Mouse (Mus musculus): ENCODE measurements at regions not wholly inside any gene's neighbourhood (a gene's known extent, or its start where the extent isn't known, plus 50 kb on each side); places are given as distances from the start of the nearest gene placed in this dataset.

DNA sequence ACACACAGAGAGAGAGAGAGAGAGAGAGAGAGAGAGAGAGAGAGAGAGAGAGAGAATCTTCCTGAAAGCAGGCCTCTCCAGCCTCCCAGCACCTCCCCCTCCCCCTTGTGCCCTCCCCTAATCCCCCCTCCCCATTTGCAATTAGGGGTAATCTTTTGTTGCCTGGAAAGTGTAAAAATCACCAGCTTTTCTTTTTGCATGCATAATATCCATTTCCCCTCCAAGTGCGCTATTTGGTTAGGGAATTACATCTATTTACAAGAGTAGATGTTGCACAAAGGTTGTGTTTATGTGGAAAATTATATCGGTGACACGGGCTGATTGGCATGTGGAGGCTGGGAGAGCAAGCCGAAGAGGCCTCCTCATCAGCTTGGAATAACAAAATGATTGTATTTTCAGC lies 135.4 kb upstream of the Gm12830 start:
- no peaks in the 10 kb centered on the region for H3K9me3 ChIP-seq (ENCODE audit: low read length)
- no peak overlapping the region for H3K4me2 ChIP-seq (replicated peaks; ENCODE audit: low read depth, low read length)
- H3K36me3 ChIP-seq (ENCODE audit: insufficient read depth, low read length) = no peaks in the 10 kb centered on the region
- H3K4me3 ChIP-seq (ENCODE audit: low read depth, low read length) = no peak overlapping the region
- ATAC-seq (no peak), DNase-seq (ENCODE audit: low spot score) (no peak)
- TF ChIP-seq EP300 (IDR thresholded peaks at IDR 0.05) = no peak
- no peak for TF ChIP-seq CTCF (IDR thresholded peaks at IDR 0.05)
- no peak overlapping the region for H3K9ac ChIP-seq (replicated peaks; ENCODE audit: low read depth)
- H3K27ac ChIP-seq (ENCODE audit: low read length) = no peak overlapping the region
- 60% methylated on average over 4 of the region's 4 CpGs for WGBS
- no peaks in the 10 kb centered on the region for H3K4me1 ChIP-seq (ENCODE audit: insufficient read depth, low read depth, low read length)
- H3K27me3 ChIP-seq (replicated peaks; ENCODE audit: insufficient read depth, low read length) = no peaks in the 10 kb centered on the region

DNA sequence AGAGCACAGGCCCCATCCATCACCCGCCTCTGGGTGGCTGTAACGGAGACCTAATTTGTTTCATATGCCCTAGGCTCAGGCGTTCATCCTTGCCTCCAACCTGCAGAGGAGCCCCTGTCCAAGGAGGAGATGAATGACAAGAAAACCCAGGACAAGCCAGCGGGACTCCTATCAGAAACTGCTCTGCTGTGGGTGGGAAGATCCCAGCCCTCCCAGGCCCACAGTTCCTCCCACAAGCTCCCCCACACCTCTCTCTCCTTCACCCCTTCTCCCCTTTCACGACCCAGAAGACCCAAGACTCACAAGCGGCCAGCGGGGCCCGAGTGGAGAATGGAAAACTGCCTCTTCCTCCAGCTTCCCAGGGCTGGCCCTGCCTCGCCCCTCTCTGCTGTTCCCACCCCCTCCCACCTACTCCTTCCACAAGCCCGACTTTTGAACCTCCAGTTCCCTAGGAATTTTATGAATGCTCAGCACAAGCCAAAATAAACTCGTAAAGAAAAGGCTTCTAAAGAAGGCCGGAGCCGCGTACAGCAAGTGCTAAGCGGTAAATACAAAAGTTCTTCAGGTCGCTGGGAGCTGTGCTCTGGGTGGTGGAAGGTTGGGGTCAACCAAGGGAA lies 133.1 kb upstream of the Gm12830 start:
- Histone ChIP-seq H3K4me2 (replicated peaks; ENCODE audit: low read depth, low read length) (0 out of 2 replicates have a peak overlapping the region, but pooled peaks have one; percentile 6), H3K36me3 (ENCODE audit: insufficient read depth, low read length) (no peaks in the 10 kb centered on the region), H3K27me3 (replicated peaks; ENCODE audit: insufficient read depth, low read length) (no peaks in the 10 kb centered on the region), H3K9me3 (ENCODE audit: low read length) (no peaks in the 10 kb centered on the region), H3K9ac (replicated peaks; ENCODE audit: low read depth) (no peak overlapping the region), H3K27ac (ENCODE audit: low read length) (no peak overlapping the region), H3K4me1 (ENCODE audit: insufficient read depth, low read depth, low read length) (no peaks in the 10 kb centered on the region), H3K4me3 (ENCODE audit: low read depth, low read length) (no peak overlapping the region)
- DNase-seq (ENCODE audit: low spot score) = peak; percentile 53
- 21% methylated on average over 15 of the region's 16 CpGs for WGBS
- TF ChIP-seq EP300 (IDR thresholded peaks at IDR 0.05) (no peak), CTCF (IDR thresholded peaks at IDR 0.05) (no peak)
- ATAC-seq = peak; percentile 44

DNA sequence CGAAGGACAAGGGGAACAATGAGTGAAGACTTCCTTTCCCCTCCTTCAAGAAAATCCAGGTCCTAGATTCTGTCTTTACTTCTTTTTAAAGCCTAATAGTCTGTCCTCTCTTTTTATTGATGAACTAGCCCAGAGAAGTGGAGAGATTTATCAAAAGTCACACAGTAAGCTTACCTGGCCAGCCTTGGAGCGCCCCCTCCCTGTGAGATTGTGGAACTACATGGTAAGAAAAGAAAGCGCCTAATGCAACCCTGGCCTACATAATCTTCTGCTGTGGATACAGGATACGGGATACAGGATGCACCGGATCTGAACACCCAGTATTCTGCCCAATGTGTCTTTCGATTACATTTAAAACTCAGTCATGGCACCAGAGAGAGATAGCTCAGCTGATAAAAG lies 132.6 kb upstream of the Gm12830 start:
- Histone ChIP-seq H3K9ac (replicated peaks; ENCODE audit: low read depth) (no peak overlapping the region), H3K27ac (ENCODE audit: low read length) (no peak overlapping the region), H3K9me3 (ENCODE audit: low read length) (no peaks in the 10 kb centered on the region), H3K27me3 (replicated peaks; ENCODE audit: insufficient read depth, low read length) (no peaks in the 10 kb centered on the region), H3K4me3 (ENCODE audit: low read depth, low read length) (no peak overlapping the region), H3K4me2 (replicated peaks; ENCODE audit: low read depth, low read length) (no peak overlapping the region), H3K4me1 (ENCODE audit: insufficient read depth, low read depth, low read length) (no peaks in the 10 kb centered on the region), H3K36me3 (ENCODE audit: insufficient read depth, low read length) (no peaks in the 10 kb centered on the region)
- DNase-seq (ENCODE audit: low spot score) = no peak
- no peak for ATAC-seq
- WGBS = 61% methylated on average over 6 of the region's 6 CpGs
- no peak for TF ChIP-seq EP300 (IDR thresholded peaks at IDR 0.05)
- TF ChIP-seq CTCF (IDR thresholded peaks at IDR 0.05) = peak; percentile 59

DNA sequence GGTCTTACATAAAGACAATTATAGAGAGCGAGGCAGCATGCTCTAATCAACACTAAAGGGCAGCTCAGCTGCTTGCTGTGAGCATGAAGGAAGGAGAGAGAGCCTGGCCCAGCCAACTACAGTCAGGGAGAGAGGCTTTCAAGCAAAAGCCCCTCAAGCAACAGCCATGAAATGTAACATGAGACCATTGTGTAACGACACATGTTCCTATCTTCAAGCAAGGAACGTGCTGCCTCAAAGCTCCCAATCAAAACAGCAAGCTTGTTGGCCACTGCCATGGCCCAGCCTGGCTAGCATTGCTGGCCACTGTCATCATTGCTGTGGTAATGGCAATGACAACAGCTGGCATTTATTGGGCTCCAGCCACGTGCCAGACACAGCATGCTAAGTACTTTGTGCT lies 115.9 kb upstream of the Gm12830 start:
- no peak for ATAC-seq
- 48% methylated on average over 4 of the region's 4 CpGs for WGBS
- H3K9me3 ChIP-seq (ENCODE audit: low read length) = no peaks in the 10 kb centered on the region

DNA sequence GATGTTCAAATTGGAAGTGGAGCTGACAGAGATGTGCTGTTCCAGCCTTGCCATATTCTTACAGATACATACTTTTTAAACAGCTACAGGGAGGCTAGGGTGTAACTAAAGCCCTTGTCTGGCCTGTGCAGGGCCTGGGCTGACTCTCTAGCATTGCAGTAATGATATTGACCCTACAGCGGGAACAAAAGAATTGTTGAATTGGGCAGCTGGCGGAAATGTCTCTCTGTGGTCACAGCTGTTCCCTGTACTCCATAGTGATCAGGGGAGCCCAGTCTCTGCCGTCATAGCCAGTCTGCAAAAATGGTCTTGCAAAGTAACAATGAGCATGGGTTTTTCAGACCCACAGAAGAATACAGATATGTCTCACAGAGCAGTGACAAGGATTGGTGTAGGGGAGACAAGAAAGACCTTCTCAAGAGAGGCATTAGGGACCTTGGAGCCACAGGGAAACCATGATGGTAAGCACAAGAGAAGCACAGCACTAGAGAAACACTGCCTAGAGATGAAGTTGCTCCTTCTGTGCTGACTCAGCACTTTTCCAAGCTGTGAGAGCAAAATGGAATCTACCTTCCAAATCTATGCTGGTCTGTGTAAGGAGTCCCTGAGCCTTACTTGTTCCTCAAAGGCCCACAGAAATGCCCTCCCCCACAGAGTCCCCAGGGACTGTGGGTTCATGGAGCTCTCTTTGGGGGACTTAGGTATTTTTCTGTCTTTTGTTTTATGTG lies 111.2 kb upstream of the Gm12830 start:
- Histone ChIP-seq H3K4me2 (replicated peaks; ENCODE audit: low read depth, low read length) (no peak overlapping the region), H3K4me3 (ENCODE audit: low read depth, low read length) (no peak overlapping the region), H3K4me1 (ENCODE audit: insufficient read depth, low read depth, low read length) (no peaks in the 10 kb centered on the region), H3K9me3 (ENCODE audit: low read length) (no peaks in the 10 kb centered on the region), H3K36me3 (ENCODE audit: insufficient read depth, low read length) (no peaks in the 10 kb centered on the region), H3K27me3 (replicated peaks; ENCODE audit: insufficient read depth, low read length) (no peaks in the 10 kb centered on the region), H3K9ac (replicated peaks; ENCODE audit: low read depth) (no peak overlapping the region), H3K27ac (ENCODE audit: low read length) (no peak overlapping the region)
- WGBS = 90% methylated on average over 3 of the region's 3 CpGs
- TF ChIP-seq EP300 (IDR thresholded peaks at IDR 0.05) (no peak), CTCF (IDR thresholded peaks at IDR 0.05) (no peak)
- no peak for DNase-seq (ENCODE audit: low spot score)
- no peak for ATAC-seq

More for the DNA sequence above, 115.9 kb upstream of the Gm12830 start:
- TF ChIP-seq EP300 (IDR thresholded peaks at IDR 0.05) = no peak
- no peak for TF ChIP-seq CTCF (IDR thresholded peaks at IDR 0.05)
- DNase-seq (ENCODE audit: low spot score) = no peak
- Histone ChIP-seq H3K36me3 (ENCODE audit: insufficient read depth, low read length) (no peaks in the 10 kb centered on the region), H3K4me2 (replicated peaks; ENCODE audit: low read depth, low read length) (no peak overlapping the region), H3K4me3 (ENCODE audit: low read depth, low read length) (no peak overlapping the region), H3K9ac (replicated peaks; ENCODE audit: low read depth) (no peak overlapping the region), H3K4me1 (ENCODE audit: insufficient read depth, low read depth, low read length) (no peaks in the 10 kb centered on the region), H3K27ac (ENCODE audit: low read length) (no peak overlapping the region), H3K27me3 (replicated peaks; ENCODE audit: insufficient read depth, low read length) (no peaks in the 10 kb centered on the region)

DNA sequence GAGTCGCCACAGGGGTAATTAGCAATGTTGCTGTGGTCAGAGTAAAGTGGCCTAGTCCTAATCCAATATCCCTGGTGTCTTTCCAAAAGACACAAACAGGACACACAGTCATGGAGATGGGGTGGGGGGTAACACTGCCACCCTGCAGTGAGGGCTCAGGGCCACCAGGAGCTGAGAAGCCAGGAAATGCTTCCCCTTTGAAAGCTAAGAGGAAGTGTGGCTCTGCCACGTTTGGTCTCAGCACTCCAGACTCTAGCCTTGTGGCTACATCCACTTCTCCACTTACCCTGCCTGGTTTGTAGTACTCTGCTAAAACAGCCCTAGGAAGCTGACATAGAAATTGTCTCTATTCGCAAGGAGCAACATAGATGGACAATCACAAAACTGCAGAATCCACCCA lies 110.4 kb upstream of the Gm12830 start:
- Histone ChIP-seq H3K9me3 (ENCODE audit: low read length) (no peaks in the 10 kb centered on the region), H3K27ac (ENCODE audit: low read length) (no peak overlapping the region)

More for the DNA sequence above, 110.4 kb upstream of the Gm12830 start:
- no peaks in the 10 kb centered on the region for H3K4me1 ChIP-seq (ENCODE audit: insufficient read depth, low read depth, low read length)
- ATAC-seq = no peak
- H3K4me2 ChIP-seq (replicated peaks; ENCODE audit: low read depth, low read length) = no peak overlapping the region
- no peak for DNase-seq (ENCODE audit: low spot score)
- WGBS = 58% methylated on average over 3 of the region's 3 CpGs
- H3K36me3 ChIP-seq (ENCODE audit: insufficient read depth, low read length) = no peaks in the 10 kb centered on the region
- TF ChIP-seq EP300 (IDR thresholded peaks at IDR 0.05) = no peak
- TF ChIP-seq CTCF (IDR thresholded peaks at IDR 0.05) = no peak
- no peak overlapping the region for H3K4me3 ChIP-seq (ENCODE audit: low read depth, low read length)
- no peak overlapping the region for H3K9ac ChIP-seq (replicated peaks; ENCODE audit: low read depth)
- H3K27me3 ChIP-seq (replicated peaks; ENCODE audit: insufficient read depth, low read length) = no peaks in the 10 kb centered on the region

Data from lung, postnatal 0 days (tissue).